Mouse (Mus musculus) cerebellum, adult 2 months (tissue): ENCODE results near the gene Kpnb1. TPM values are rescaled to one million over a fixed set of nuclear protein-coding genes. Genes with fewer than 3 reads are reported as not detected.

Experiments
- DNase-seq, 2 experiments: peaks; one replicate each; pipeline ENCODE4 v3.0.0; 2021
- H3K27ac ChIP-seq: fragments of 200-500 bp; 2 replicates; pipeline ENCODE4 v1.5.1; 2012; ENCODE audit warnings: low read length, control low read depth, inconsistent platforms; ENCODE audit not compliant: insufficient read depth
- H3K27me3 ChIP-seq: fragments of 200-500 bp; 2 replicates; pipeline ENCODE4 v1.6.1; 2012; ENCODE audit warnings: inconsistent platforms, mild to moderate bottlenecking, low read length, moderate library complexity; ENCODE audit not compliant: control insufficient read depth, insufficient read depth
- H3K4me1 ChIP-seq: fragments of 200-500 bp; 2 replicates; pipeline ENCODE4 v1.6.1; 2011; ENCODE audit warnings: low read length; ENCODE audit not compliant: control insufficient read depth, insufficient read depth
- H3K4me3 ChIP-seq: fragments of 200-500 bp; replicated peaks from 2 replicates; pipeline ENCODE3; 2011; ENCODE audit warnings: mild to moderate bottlenecking, low read depth, low read length, control low read depth; ENCODE audit not compliant: insufficient read depth
- CTCF ChIP-seq: fragments of 200-500 bp; IDR thresholded peaks from 2 replicates; pipeline ENCODE4 v1.5.1; 2011; ENCODE audit warnings: low read depth, mild to moderate bottlenecking, control low read depth, low read length, moderate library complexity, borderline replicate concordance; ENCODE audit not compliant: insufficient read depth
- POLR2A ChIP-seq: fragments of 200-500 bp; IDR thresholded peaks from 2 replicates; pipeline ENCODE4 v1.6.1; 2011; ENCODE audit warnings: low read length, control low read depth, borderline replicate concordance; ENCODE audit not compliant: insufficient read depth
- WGBS: fragments of 180-500 bp; shearing (Covaris S2); methylation state at CpG from one replicate; pipeline ENCODE4 v1.1.7; 2018; 5-methylcytosine and 5-hydroxymethylcytosine counted together
- polyA plus RNA-seq: library from polyadenylated mRNA; depleted of rRNA; stranded (reverse); fragments of >200 nt; gene quantifications from 2 replicates; pipeline ENCODE4 v1.2.3, GENCODE M21; 2012; rRNA removed

Kpnb1 gene
- polyA plus RNA-seq, 1 experiment: 82.0 TPM

DNA sequence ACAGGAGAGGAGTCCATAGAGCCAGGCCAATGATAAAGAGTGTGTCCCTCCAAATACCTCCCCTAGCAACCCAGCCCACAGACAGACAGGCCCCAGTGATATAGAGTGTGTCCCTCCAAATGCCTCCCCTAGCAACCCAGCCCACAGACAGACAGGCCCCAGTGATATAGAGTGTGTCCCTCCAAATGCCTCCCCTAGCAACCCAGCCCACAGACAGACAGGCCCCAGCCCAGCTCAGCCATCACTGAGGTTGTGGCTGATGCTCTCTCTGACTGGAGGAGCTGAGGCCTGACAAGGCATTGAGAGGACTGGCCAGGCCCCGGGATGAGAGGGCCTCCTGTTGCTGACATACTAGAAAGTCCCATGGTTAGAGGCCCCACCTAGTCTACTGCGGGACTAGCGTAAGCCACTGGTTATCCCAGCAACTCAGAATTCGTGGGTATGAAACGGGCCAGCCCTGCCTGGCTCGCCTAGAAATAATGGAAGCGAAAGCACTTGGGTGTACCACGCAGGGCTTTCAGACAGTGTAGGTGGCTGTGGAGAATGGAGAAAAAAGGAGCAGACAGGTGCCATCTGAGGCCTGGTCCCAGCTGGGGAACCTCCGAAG lies 75.1 kb downstream of the Kpnb1 start:
- 85% methylated on average over 9 of the region's 9 CpGs for WGBS
- H3K27ac ChIP-seq: no peak overlapping the region
- DNase-seq: no peak
- H3K27me3 ChIP-seq: peaks cover 2% of the 10 kb centered on the region; the same call in 1 of the 2 replicates
- TF ChIP-seq CTCF (no peak), POLR2A (no peak)
- H3K4me1 ChIP-seq: no peaks in the 10 kb centered on the region
- no peak overlapping the region for H3K4me3 ChIP-seq

Other genes with a start within 250 kb of the Kpnb1 start
- gene Pnpo, start 243.9 kb downstream of the Kpnb1 start, polyA plus RNA-seq: 55.4 and 59.5 TPM in 2 replicates
- 15.4 and 18.4 TPM in 2 replicates for gene Sp2, start 204.9 kb downstream of the Kpnb1 start, polyA plus RNA-seq
- 1.4 and 2.1 TPM in 2 replicates for gene Sp6, start 174.5 kb downstream of the Kpnb1 start, polyA plus RNA-seq
- 12.2 and 13.9 TPM in 2 replicates for gene Scrn2, start 157.9 kb downstream of the Kpnb1 start, polyA plus RNA-seq
- 1.2 and 1.4 TPM in 2 replicates for gene Lrrc46, start 146.5 kb downstream of the Kpnb1 start, polyA plus RNA-seq
- 83.5 and 88.5 TPM in 2 replicates for gene Mrpl10, start 146.3 kb downstream of the Kpnb1 start, polyA plus RNA-seq
- 25.5 and 26.5 TPM in 2 replicates for gene Osbpl7, start 137.3 kb downstream of the Kpnb1 start, polyA plus RNA-seq
- 0.03 TPM in 2 replicates for gene Tbx21, start 72.5 kb downstream of the Kpnb1 start, polyA plus RNA-seq
- 94.3 and 97.7 TPM in 2 replicates for gene Tbkbp1, start 36.4 kb downstream of the Kpnb1 start, polyA plus RNA-seq
- gene Npepps, start 92.8 kb upstream of the Kpnb1 start, polyA plus RNA-seq: 97.4 and 103 TPM in 2 replicates
- 37.8 and 40.6 TPM in 2 replicates for gene Mrpl45, start 127.8 kb upstream of the Kpnb1 start, polyA plus RNA-seq
- gene Gpr179, start 164.2 kb upstream of the Kpnb1 start, polyA plus RNA-seq: 0.62 and 0.87 TPM in 2 replicates
- gene Socs7, start 174.7 kb upstream of the Kpnb1 start, polyA plus RNA-seq: 54.3 and 61.2 TPM in 2 replicates
- 68.9 and 77.2 TPM in 2 replicates for gene Arhgap23, start 227.7 kb upstream of the Kpnb1 start, polyA plus RNA-seq